Mouse (Mus musculus) limb, embryonic 14.5 days (tissue): ENCODE measurements around the gene Rex2. TPM values are rescaled to one million over a fixed set of nuclear protein-coding genes. Genes with fewer than 3 reads are reported as not detected.
"Not testable (repeated sequence)": the region's sequence is repeated elsewhere in the genome, so short reads cannot be mapped to it uniquely, and the experiment has no call there.

Experiments used
- ATAC-seq: fragments of 200-750 bp; cut with Nextera tagmentation; 2 replicates; pipeline ENCODE4 v1.8.0; 2017; ENCODE audit warnings: low read depth, moderate number of reproducible peaks, moderate TSS enrichment; ENCODE audit not compliant: low FRiP score
- DNase-seq: peaks from one replicate; pipeline ENCODE4 v3.0.0-alpha.2; 2015; ENCODE audit warnings: low spot score
- H3K27ac ChIP-seq: fragments of 300-500 bp; sonication (generic); replicated peaks from 2 replicates; pipeline ENCODE4 v1.5.1; 2014; ENCODE audit warnings: low read depth, mild to moderate bottlenecking, low read length, moderate library complexity, mixed read lengths
- H3K27me3 ChIP-seq: fragments of 300-500 bp; sonication (generic); 2 replicates; pipeline ENCODE4 v1.6.1; 2014; ENCODE audit warnings: low read length, mixed read lengths; ENCODE audit not compliant: control insufficient read depth, insufficient read depth
- H3K36me3 ChIP-seq: fragments of 300-500 bp; sonication (generic); 2 replicates; pipeline ENCODE4 v1.6.1; 2014; ENCODE audit warnings: mild to moderate bottlenecking, low read length, moderate library complexity, mixed read lengths; ENCODE audit not compliant: control insufficient read depth, insufficient read depth
- H3K4me1 ChIP-seq: fragments of 300-500 bp; sonication (generic); 2 replicates; pipeline ENCODE4 v1.6.1; 2014; ENCODE audit warnings: antibody characterized with exemption, low read length, mixed read lengths; ENCODE audit not compliant: control insufficient read depth, insufficient read depth
- H3K4me2 ChIP-seq: fragments of 300-500 bp; sonication (generic); replicated peaks from 2 replicates; pipeline ENCODE4 v1.6.1; 2014; ENCODE audit warnings: low read depth, mild to moderate bottlenecking, low read length, moderate library complexity; ENCODE audit not compliant: severe bottlenecking
- H3K4me3 ChIP-seq: fragments of 300-500 bp; sonication (generic); replicated peaks from 2 replicates; pipeline ENCODE4 v1.5.1; 2014; ENCODE audit warnings: low read length
- H3K9ac ChIP-seq: fragments of 300-500 bp; sonication (generic); 2 replicates; pipeline ENCODE4 v1.6.1; 2014; ENCODE audit warnings: mild to moderate bottlenecking, low read depth, low read length, moderate library complexity; ENCODE audit not compliant: severe bottlenecking
- H3K9me3 ChIP-seq: fragments of 300-500 bp; sonication (generic); 2 replicates; pipeline ENCODE4 v1.6.1; 2016; ENCODE audit warnings: low read length; ENCODE audit not compliant: control insufficient read depth
- WGBS: fragments of 180-500 bp; shearing (Covaris S2); extraction: QIAGEN DNeasy Blood & Tissue Kit; methylation state at CpG from one replicate; pipeline ENCODE4 v1.1.7; 2014; 5-methylcytosine and 5-hydroxymethylcytosine counted together
- polyA plus RNA-seq, 2 experiments: library from polyadenylated mRNA; depleted of rRNA in 1 of 2; stranded (reverse) in 1 of 2; unstranded in 1 of 2; fragments of >200 nt; fragmentation: Nextera tagmentation in 1 of 2; extraction: Ambion mirVana in 1 of 2; gene quantifications; 2 replicates each; pipeline versions ENCODE4 v1.2.1 to v1.2.3; 2012 to 2014

Gene Rex2
- polyA plus RNA-seq, 2 experiments, result not detected

DNA sequence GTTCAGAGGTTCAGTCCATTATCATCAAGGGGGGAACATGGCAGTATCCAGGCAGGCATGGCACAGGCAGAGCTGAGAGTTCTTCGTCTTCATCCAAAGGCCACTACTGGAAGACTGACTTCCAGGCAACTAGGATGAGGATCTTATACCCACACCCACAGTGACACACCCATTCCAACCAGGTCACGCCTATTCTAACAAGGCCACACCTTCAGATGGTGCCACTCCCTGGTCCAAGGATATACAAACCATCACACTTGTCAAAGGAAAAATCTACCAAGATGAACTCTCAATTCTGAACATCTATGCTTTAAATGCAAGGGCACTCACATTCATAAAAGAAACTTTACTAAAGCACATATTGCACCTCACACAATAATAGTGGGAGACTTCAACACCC lies 74.0 kb downstream of the Rex2 start:
- not testable (repeated sequence) for DNase-seq, H3K27me3 ChIP-seq, H3K9ac ChIP-seq, H3K27ac ChIP-seq, H3K4me3 ChIP-seq, H3K36me3 ChIP-seq, H3K9me3 ChIP-seq, H3K4me1 ChIP-seq, ATAC-seq, H3K4me2 ChIP-seq
- 76% methylated on average over 2 of the region's 2 CpGs for WGBS

DNA sequence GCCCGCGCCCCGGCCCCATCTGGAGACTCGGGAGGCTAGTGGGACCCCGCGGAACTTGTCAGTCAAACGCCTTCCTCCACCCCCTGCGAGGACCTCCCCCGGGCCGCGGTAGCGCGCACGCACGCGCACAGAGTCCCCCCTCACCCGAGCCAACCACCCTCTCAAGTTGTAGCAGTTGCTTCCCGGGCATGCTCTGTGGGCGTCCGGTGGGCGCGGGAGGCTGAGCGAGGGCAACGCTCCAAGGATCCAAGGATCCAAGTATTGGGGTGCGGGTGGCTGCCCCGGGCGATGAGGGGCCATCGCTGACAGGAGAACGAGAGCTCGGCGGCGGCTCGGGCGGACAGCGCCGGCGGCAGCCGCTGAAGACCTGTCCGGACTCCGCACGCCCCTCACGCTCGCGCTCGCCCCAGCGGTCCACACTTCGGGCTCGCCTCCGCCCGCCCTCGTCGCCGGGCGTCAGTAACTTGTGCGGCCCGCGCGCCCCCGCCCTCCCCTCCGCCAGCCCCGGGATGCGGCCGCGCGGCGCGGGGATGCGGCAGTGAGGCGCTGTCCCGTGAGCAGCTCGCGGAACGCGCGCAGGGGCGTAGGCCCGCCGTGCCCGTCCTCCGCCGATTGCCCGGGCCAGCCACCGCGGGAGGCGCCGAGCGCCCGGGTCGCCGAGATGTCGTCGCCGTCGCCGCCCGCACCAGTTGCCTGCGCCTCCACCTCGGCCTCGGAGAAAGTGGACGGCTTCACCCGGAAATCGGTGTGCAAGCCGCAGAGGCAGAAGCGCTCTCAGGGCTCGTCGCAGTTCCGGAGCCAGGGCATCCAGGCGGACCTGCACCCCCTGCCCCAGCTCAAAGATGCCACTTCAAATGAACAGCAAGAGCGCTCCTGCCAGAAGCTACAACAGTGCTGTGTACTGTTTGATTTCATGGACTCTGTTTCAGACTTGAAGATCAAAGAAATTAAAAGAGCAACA lies 80.3 kb downstream of the Rex2 start:
- H3K36me3 ChIP-seq, H3K4me1 ChIP-seq, H3K27me3 ChIP-seq, H3K9me3 ChIP-seq, H3K27ac ChIP-seq, ATAC-seq, DNase-seq: not testable (repeated sequence)
- peak overlapping the region; percentile 34; the same call in 1 of the 2 replicates for H3K9ac ChIP-seq
- H3K4me2 ChIP-seq, result peak overlapping the region; percentile 64
- H3K4me3 ChIP-seq, result peak overlapping the region; percentile 42
- WGBS, result 6% methylated on average over 49 of the region's 109 CpGs

DNA sequence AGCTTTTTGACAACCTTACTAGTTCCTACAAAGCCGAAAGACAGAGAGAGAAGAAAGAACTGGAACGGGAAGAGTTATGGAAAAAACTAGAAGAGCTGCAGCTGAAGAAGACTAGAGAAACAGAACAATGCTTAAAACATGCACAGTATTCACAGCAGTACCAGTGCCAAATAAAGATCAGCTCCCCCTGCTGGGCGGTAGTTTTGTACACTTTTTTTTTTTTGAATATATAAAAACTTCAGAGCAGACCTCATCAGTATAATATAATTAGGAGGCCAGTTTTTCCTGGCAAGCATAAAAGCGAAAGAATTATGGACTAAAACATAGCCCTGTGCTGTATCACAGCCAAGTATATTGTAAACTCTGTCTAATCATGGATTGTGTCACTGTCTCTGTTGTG lies 82.2 kb downstream of the Rex2 start:
- WGBS, result 48% methylated on average over 4 of the region's 4 CpGs
- not testable (repeated sequence) for DNase-seq, H3K9ac ChIP-seq, H3K27me3 ChIP-seq, H3K36me3 ChIP-seq, H3K4me2 ChIP-seq, H3K27ac ChIP-seq, H3K4me1 ChIP-seq, H3K9me3 ChIP-seq, ATAC-seq, H3K4me3 ChIP-seq

Other genes with a start within 250 kb of the Rex2 start
- gene Gm21411, start 112.3 kb upstream of the Rex2 start, polyA plus RNA-seq (2012; rRNA removed), result not detected in 2 replicates
- not detected in 2 replicates for gene Gm21411, start 112.3 kb upstream of the Rex2 start, polyA plus RNA-seq (2014; fragmentation: Nextera tagmentation; extraction: Ambion mirVana)
- 0.04 TPM in 1 of 2 replicates, not detected in the other for gene Zfp989, start 49.9 kb upstream of the Rex2 start, polyA plus RNA-seq (2012; rRNA removed)
- not detected in 2 replicates for gene Zfp989, start 49.9 kb upstream of the Rex2 start, polyA plus RNA-seq (2014; fragmentation: Nextera tagmentation; extraction: Ambion mirVana)
- 2.1 and 4.7 TPM in 2 replicates for gene Zfp991, start 110.2 kb downstream of the Rex2 start, polyA plus RNA-seq (2012; rRNA removed)
- gene Zfp991, start 110.2 kb downstream of the Rex2 start, polyA plus RNA-seq (2014; fragmentation: Nextera tagmentation; extraction: Ambion mirVana), result 9.4 TPM in 2 replicates